Mouse (Mus musculus): ENCODE results near the gene Sycp2.

Gene Sycp2

DNA sequence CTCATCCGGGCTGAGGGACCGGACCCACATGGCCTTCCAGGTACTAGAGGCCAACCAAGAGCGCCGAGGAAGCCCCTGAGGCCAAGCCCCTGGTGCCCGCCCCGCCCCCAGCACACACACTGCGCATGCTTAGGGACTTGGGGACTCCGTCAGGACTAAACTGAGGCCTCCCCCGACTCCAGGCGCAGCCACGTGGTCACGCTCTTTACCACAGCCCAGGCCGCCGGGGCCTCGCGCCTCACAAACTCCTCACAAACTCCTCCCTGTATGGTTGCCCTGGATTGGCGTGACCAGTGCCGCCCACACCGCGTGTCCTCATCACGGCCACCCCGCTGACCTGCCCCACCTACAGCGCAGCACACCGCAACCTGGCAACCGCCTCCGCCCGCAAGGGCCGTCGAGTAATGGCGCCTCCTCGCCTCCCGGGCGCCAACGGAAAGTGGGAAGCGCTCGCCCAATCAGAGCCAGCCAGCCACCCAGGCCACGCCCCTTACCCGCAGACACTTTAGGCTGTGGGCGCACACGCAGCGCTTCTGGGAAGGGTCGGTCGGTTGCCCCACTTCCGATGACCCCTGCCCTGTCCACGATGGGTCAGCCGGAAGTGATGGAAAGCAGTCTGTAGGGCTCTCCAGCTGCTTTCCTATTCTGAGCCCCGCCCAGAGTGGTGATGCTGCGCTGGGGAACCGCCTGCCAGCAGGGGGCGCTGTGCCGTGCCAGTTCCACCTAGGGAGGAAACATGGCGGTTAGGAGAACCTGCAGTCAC lies at the start of gene Sycp2:
TSS of gene Sycp2 (minus strand) at position 633 of the 763 bp plus-strand sequence.
- DNase-seq: no peak

DNA sequence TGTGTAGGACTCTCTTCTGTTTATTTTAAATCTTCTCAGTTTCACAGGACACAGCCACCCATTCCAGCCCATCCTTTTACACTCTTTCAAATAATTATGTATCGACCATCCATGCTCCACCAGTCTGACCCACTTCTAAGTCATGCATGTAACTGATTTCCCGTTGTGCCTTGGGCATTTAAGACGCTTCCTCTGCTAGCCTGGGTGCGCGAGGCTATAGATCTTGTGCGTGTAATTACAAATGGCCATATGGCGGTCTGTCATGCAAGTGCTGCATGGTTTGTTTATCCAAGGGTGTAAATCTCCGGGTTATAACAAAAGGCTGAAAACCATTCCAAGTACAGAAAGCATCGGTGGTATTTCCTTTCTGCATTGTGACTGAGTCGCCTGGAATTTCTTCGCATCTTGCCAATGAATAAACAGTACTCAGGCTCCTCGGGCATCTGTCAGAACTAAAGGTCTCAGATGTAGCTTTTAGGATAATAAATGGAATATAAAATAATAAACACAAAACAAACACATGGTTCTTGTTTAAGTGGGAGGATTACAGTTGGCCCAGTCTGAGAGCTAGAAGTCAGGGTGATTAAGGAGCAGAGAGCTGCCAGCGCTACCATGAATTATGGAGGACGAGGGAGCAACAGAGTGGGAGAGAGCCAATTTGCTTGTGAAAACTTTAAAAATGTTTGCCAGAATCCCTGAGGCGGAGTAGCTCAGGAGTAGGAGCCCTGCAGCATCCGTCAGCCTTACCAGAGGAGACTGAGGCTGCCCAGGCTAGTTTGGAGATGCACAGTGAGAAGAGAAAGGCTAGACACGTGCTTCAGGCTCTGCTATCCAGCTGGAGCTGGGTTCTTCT lies 47.4 kb upstream of the Sycp2 start:
- DNase-seq: no peak

DNA sequence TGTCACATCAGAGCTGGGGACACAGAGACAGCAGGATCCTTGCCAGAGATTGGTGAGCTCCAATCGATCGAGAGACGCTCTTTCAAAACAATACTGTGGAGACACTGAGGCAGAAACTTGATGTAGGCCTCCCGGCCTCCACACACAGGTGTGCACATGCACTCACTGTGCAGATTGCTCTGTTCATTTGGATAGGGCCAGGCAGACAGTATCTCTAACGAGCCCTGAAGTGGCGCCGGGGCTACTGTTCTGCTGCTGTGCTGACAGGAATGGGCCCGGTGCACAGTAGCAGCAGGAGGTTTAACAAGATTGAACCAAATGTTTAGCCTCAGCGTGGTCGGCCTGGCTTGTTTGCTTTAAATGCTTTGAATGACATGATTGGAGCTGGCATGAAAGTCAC lies 43.5 kb upstream of the Sycp2 start:
- DNase-seq: no peak

DNA sequence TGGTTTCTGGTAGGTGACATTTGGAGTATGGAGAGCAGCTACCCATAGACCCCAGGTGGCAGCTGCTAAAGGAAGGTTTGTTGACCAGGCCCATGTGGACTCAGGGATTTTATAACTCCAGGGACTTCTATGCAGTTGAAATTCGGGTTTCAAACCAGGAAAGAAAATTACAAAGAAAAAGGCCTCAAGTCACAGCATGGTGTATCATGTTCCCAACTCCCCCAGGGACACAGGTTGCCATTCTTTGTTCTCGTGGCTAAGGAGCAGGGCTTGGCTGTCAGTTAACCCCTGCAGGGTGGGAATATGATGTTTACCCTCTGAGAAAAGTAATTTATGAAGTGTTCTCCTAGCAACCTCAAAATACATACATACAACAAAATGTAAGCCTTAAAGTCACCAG lies 42.8 kb upstream of the Sycp2 start:
- no peak for DNase-seq

DNA sequence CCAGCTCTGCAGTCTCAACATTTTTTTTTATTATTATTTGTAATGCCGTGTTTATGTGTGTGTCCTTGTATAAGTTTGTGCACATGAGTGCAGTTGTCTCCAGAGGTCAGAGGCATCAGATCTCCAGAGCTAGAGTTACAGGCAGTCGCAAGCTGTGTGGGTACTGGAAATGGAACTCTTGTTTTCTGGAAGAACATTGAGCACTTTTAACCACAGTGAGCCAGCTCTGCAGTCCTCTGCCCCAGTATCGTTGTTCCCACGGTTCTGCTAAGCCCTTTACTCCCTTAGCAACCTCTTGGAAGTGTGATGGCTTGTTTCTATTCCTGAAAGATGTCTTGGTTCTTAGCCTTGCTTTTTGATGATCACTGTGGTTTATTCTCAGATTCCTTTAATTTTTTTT lies 41.9 kb upstream of the Sycp2 start:
- no peak for DNase-seq

DNA sequence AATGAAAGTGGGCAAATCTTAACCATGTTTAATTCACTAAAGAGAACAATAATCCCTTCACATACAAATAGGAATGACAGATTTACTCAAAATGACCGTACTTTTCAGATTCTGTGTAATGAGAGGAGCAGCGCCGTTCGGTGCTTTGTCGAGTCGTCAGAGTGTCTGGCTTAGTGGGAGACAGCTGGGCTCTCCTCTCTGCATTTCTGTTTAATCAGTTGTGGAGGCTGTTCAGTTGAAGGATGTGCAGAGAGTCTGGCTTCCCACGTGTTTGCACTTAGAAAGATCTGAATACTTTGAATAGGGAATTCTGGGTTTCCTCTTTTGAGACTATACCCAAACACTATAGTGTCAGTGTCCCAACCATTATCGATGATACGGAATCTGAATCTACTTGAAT lies 29.8 kb upstream of the Sycp2 start:
- no peak for DNase-seq

DNA sequence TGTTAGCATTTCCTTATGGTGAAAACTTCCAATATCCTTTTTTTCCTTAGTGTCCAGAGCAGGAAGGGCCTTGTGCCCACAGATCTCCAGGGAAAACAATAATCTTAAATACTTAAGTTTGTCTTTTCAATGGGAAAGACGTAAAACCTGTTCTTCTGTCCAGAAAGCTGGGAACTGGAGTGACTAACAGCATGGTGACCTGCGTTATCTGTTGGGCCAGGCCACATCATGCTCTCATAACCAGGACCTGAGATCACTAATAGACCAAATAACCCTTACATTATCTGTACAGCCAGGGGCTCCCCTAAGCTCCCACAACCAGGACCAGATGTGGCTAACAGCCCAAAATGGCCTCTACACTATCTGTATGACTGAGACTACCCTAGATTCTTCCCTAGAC lies 26.4 kb upstream of the Sycp2 start:
- DNase-seq: no peak

DNA sequence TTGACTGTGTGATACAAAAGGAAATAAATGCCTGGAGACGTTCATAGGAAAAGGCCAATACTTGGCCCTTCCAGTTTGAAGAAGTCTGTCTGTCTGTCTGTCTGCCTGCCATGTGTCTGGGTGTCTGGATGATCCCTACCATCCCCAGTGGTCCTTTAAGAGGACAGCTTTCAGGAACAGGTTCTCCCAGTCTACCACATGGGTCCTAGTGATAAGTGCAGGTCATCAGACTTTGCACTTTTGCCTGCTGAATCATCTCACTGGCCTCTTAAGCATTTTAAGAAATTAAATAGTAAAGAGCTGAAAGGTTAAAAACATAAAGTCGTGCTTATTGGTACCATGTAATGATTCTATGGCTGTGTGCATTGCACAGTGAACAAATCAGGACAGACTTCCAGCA lies 26.0 kb upstream of the Sycp2 start:
- DNase-seq: no peak

DNA sequence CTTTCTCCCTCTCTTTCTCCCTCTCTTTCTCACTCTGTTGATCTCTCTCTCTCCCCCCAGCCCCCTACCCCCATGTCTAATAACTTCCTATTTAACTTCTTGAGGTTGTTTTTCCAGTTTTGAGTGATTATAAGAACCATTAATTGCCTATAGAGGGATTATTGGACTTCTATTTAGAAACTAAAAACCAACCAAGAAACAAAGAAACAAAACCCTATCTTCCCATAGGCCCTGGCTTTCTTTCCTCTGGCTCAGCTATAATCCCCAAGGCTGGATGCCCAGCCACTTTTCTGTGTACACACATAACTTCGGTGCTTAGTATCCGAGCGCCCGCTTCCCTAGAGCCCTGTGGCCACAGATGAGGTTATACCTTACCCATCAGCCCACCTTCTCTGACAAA lies 22.7 kb upstream of the Sycp2 start, which contains the start of gene Cdh26:
TSS of gene Cdh26 (plus strand) at position 301 of the 400 bp plus-strand sequence.
- no peak for DNase-seq

DNA sequence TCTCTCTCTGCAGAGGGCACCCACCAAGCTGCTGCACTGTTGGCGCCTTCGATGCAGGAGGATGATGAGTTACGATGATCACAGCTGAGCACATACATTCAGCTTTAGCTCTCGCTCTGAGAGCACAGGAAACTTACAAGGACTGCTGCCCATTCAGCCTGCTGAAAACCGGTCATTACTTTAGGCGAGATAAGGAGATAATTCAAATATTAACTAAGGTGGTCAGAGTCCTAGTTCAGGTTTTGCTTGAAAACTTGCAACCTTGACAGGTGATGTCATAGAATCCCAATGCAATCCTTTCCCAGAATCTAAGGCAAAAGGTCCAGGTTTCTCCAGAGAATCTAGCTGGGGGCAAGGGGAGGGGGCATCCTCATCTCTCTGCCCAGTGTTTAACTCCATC lies 21.9 kb upstream of the Sycp2 start:
- DNase-seq: no peak

DNA sequence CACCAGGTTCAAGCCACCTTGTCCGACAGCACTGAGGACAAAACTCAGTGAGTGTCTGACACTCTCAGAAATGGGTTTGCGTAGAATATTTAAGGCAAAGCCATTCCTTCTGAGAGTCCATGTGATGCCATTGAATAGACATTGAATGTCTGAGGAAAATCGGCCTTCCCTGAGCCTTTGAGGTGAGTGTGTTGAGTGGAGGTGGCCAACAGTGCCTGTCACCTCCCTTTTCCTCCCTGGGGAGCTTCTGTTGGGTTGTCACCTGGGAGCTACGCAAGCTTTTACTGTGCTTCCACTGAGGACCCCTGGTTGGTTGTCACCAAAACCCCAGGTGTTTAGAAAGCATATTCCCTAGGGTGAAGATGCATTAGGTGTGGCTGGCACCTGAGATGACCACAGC lies 21.2 kb upstream of the Sycp2 start:
- no peak for DNase-seq

DNA sequence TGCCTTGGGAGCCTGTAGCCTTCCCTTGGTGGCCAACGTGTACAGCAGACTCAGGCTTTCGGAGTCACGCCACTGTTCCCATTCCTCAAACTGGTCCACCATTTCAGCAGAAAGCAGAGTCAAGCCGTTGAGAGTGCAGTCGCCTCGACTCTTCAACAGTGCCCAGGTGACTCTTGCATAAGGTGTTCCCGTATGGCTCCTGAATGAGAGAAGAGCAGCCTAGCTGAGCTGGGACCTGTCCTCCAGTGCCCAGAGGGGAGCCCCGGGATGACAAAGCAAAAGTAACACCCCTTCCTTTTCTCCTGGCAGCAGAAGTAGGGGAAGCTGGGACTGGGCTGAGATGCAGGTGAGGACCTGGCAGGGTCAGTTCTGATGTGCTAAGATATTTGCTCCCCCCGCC lies 20.7 kb upstream of the Sycp2 start:
- DNase-seq: no peak

DNA sequence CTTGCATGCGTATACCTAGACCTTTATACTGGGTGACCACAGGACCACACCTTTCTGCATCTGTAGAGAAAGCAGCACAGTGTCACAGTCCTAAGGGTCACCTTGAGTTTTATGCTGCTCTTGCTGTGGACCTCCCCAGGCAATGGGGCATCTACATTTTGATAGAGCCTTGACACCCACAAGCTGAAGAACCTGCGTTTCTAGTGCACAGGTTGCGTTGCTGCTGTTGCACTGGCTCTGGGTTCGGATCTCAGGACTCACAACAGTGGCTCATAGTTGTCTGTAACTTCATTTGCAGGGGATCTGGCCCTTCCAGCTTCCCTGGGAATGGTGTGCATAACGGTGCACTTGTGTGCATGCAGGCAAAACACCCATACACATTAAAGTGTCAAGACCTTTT lies 19.7 kb upstream of the Sycp2 start:
- no peak for DNase-seq

DNA sequence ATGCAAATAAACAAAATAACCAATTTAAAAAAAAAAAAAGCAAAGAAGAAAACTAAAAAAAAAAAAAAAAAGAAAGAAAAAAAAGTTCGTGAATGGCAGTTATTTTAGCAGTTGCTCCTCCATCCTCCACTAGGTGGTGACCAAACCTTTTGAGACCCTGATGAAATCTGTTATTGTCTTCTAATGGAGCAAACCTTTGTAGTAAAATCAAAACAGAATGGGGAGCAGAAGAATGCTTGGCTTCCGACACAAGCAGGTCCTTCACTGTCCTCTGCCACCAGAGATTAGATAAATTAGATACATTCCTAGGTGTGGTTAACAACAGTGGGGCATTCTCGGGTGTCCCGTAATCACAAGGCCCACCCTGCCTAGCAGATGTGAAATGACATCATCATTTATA lies 18.7 kb upstream of the Sycp2 start:
- DNase-seq: no peak

DNA sequence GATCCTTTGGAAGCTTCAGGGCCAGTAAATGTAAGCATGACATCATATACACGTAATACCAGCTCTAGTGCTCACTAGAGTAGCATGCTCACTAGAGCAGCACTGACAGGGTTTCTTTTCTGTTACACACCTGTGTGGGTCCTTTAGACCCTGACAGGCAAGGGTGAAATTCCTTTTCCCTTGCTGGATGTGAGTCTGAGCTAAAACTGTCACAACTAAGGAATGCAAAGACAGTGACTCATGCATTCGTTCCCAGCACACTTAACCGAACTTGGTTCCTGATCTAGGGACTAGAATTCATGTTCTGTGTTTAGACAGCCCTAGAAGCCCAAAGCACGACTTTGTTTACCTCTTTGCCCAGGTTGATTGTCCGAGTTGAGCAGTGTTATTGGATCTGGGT lies 15.7 kb upstream of the Sycp2 start:
- no peak for DNase-seq

DNA sequence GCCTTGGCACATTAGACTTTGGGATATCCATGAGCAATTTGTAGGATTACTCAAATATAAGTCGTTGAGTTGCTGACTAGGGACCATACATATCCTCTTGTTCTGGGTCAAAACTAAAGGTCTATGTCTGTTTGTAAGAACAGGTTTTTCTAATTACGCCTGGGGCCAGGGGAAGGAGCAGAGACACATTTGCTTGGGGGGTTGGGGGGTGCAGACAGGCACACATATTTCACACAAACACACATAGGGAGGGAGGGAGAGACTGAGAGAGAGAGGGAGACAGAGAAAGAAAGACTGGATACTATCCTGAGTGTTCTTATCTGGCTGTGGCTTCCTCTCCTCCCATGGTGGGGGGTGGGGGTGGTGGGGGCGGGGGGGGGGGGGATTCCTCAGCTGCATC lies 14.7 kb upstream of the Sycp2 start:
- DNase-seq: no peak

DNA sequence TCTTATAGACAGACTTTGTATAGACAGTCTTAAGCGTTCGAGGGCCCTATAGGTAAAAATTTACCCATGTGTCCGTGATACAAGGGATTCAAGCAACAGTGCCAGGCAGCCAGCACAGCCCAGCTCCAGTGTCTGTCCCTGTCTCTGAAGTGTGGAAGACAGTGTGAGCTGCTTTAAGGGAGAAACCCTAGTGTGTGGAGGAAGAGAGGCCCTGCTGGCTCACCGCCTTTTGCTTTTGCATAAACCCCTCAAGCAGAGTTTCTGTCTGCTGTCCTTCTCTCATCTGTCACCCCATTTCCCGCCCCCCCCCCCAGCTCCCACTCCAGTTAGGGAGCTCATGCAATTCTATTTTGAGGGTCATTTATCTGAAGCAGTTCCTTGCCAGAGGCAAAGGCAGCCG lies 14.1 kb upstream of the Sycp2 start:
- no peak for DNase-seq

DNA sequence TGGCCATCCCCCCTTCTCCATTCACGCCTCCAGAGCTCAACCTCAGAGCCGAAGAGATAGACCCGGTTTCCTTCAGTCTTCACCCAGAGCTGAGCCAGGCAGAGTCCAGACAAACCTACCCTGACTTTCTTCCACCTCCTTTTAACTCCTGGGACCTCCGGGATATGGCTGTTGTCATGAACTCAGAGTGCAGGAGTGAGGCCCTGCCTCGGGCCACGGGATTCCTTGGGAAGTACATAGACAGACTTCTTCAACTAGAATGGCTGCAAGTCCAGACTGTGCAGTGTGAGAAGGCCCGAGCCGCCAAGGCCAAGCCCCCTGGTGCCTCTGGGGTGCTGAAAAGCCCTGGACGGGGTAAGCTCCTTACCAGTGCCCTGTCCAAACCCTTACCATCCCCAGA lies 13.1 kb upstream of the Sycp2 start:
- DNase-seq: no peak

DNA sequence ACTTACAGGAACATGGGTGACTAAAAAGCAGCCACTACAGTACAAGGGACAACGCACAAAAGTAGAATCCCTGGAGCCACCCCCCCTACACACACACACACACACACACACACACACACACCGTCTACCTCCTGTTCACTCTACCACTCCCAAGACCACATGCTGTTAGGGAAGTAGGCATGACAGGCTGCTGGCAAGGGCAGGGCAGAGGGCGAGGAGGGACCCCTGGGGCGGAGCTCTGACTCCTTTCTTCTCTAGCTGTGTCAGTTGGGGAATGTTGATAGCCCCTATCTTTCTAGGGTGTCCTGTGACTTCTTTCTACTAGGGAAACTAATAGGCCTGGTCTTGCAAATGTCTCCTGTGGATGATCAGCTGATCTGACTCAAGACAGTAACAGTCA lies 9.5 kb upstream of the Sycp2 start:
- no peak for DNase-seq

DNA sequence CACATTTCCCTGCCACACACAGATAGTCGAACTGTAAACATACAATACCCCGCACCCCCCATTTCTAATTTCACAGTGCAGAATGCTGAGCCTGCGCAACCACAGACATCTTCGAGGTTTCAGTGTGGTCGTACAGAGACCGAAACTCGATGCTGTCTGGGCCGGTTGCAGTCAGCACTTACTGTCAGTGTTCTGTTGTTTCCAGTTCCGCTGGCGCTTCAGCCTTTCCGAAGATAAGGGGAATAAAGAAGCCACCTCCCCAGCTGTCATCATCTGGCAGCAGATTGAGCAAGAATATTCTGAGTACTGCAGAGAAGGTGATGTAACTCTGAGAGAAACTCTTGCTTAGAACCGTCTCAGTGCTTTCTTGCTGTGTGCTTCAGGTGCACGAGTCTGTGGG lies 8.9 kb upstream of the Sycp2 start:
- no peak for DNase-seq

DNA sequence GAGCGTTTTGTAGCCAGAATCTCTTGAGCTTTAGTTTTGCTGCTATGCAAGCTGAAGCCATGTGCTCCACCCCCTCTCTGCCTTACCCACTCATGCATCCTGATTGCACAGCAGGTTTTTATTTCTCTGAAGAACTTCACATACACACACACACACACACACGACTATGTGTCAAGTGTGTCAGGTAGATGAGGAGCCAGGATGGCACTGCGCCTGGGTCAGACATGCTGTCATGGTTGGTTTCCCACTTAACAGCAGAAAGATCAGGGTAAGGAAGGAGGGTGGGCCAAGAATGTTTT lies 7.6 kb upstream of the Sycp2 start:
- DNase-seq: no peak

DNA sequence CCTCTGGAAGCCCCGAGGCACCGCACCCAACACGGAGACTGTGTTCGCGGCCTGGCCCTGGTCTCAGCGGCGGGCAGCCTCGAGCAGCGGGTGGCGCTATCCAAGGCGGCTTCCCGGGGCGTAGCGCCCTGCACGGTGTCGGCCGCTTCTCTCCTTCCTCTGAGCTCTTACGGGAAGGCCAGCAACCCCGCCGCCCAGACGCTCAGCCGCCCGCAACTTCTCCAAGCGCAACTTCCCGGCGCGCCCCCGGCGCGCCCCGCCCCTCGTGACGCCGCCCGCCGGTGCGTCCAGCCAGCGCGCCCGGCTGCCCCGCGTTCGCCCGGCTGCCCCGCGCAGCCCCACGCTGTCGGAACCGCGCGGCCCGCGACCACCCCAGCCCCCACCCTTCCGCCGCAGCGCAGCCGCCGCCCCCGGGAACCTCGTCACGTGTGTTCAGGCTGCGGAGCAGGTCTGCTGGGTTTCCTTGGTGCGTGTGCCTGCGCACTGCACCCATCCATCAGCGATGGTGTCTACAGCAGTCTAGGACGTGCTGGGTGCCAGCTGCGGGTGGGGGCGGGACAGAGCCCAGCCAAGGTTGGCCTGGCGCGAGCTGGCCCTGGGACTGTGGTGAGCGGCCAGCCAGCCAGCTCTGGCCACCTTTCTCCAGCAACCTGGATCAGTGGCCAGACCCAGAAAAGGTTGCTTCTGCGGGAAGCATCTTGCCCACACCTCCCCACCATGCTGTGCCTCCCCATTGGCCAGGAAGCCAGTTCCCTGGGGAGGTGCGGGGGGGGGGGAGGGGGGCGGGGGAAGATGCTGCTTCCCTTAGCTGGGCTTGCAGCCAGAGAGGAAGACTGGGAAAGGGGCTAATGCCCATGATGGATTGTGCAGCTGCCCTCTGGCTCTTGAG lies 7.0 kb upstream of the Sycp2 start, which contains the start of the genes Ppp1r3d and Fam217b:
TSS of gene Ppp1r3d (minus strand) at position 212 of the 889 bp plus-strand sequence.
TSS of gene Fam217b (plus strand) at position 264 of the 889 bp plus-strand sequence.
- DNase-seq: peak; percentile 66
